Mouse (Mus musculus): ENCODE results near the gene Fbxw7. TPM values are rescaled to one million over a fixed set of nuclear protein-coding genes. Genes with fewer than 3 reads are reported as not detected.

Gene Fbxw7
- polyA plus RNA-seq, 1 experiment, result 10.6 TPM

GRCm38 (mm10) chr3:84985121-84985625 is 170.1 kb downstream of the Fbxw7 start:
- H3K27ac ChIP-seq (ENCODE audit: insufficient read depth, low read depth, low read length), result no peak overlapping the region

GRCm38 (mm10) chr3:84988880-84989279 is 173.8 kb downstream of the Fbxw7 start:
- no peak overlapping the region for H3K4me3 ChIP-seq (ENCODE audit: insufficient read depth, low read length)
- H3K27ac ChIP-seq (ENCODE audit: insufficient read depth, low read depth, low read length), result no peak overlapping the region
- no peak for TF ChIP-seq POLR2A (IDR thresholded peaks at IDR 0.05; ENCODE audit: borderline replicate concordance, low read depth, low read length)
- no peak for TF ChIP-seq CTCF (IDR thresholded peaks at IDR 0.05; ENCODE audit: low read depth, low read length)
- no peaks in the 10 kb centered on the region for H3K4me1 ChIP-seq (ENCODE audit: control insufficient read depth, insufficient read depth, low read length)

More at GRCm38 (mm10) chr3:84985121-84985625, 170.1 kb downstream of the Fbxw7 start:
- Histone ChIP-seq H3K4me3 (ENCODE audit: insufficient read depth, low read length) (no peak overlapping the region), H3K4me1 (ENCODE audit: control insufficient read depth, insufficient read depth, low read length) (no peaks in the 10 kb centered on the region)
- TF ChIP-seq POLR2A (IDR thresholded peaks at IDR 0.05; ENCODE audit: borderline replicate concordance, low read depth, low read length) (no peak), CTCF (IDR thresholded peaks at IDR 0.05; ENCODE audit: low read depth, low read length) (no peak)

- TF ChIP-seq CTCF (IDR thresholded peaks at IDR 0.05; ENCODE audit: low read depth, low read length) (no peak), POLR2A (IDR thresholded peaks at IDR 0.05; ENCODE audit: borderline replicate concordance, low read depth, low read length) (no peak)
- Histone ChIP-seq H3K4me1 (ENCODE audit: control insufficient read depth, insufficient read depth, low read length) (no peaks in the 10 kb centered on the region), H3K27ac (ENCODE audit: insufficient read depth, low read depth, low read length) (no peak overlapping the region), H3K4me3 (ENCODE audit: insufficient read depth, low read length) (no peak overlapping the region)
Measured at GRCm38 (mm10) chr3:85005257-85005656, 190.2 kb downstream of the Fbxw7 start.

- no peak overlapping the region for H3K4me3 ChIP-seq (ENCODE audit: insufficient read depth, low read length)
- no peaks in the 10 kb centered on the region for H3K4me1 ChIP-seq (ENCODE audit: control insufficient read depth, insufficient read depth, low read length)
- TF ChIP-seq POLR2A (IDR thresholded peaks at IDR 0.05; ENCODE audit: borderline replicate concordance, low read depth, low read length) (no peak), CTCF (IDR thresholded peaks at IDR 0.05; ENCODE audit: low read depth, low read length) (no peak)
- H3K27ac ChIP-seq (ENCODE audit: insufficient read depth, low read depth, low read length), result no peak overlapping the region
Measured at GRCm38 (mm10) chr3:85012889-85013288, 197.8 kb downstream of the Fbxw7 start.

- Histone ChIP-seq H3K4me1 (ENCODE audit: control insufficient read depth, insufficient read depth, low read length) (no peaks in the 10 kb centered on the region), H3K27ac (ENCODE audit: insufficient read depth, low read depth, low read length) (no peak overlapping the region), H3K4me3 (ENCODE audit: insufficient read depth, low read length) (no peak overlapping the region)
- TF ChIP-seq POLR2A (IDR thresholded peaks at IDR 0.05; ENCODE audit: borderline replicate concordance, low read depth, low read length) (no peak), CTCF (IDR thresholded peaks at IDR 0.05; ENCODE audit: low read depth, low read length) (no peak)
Measured at GRCm38 (mm10) chr3:85015667-85016066, 200.6 kb downstream of the Fbxw7 start.

GRCm38 (mm10) chr3:85020137-85020536 is 205.1 kb downstream of the Fbxw7 start:
- TF ChIP-seq POLR2A (IDR thresholded peaks at IDR 0.05; ENCODE audit: borderline replicate concordance, low read depth, low read length), result no peak
- no peak for TF ChIP-seq CTCF (IDR thresholded peaks at IDR 0.05; ENCODE audit: low read depth, low read length)
- H3K4me1 ChIP-seq (ENCODE audit: control insufficient read depth, insufficient read depth, low read length), result no peaks in the 10 kb centered on the region
- H3K4me3 ChIP-seq (ENCODE audit: insufficient read depth, low read length), result no peak overlapping the region

GRCm38 (mm10) chr3:85021816-85022215 is 206.7 kb downstream of the Fbxw7 start:
- Histone ChIP-seq H3K4me1 (ENCODE audit: control insufficient read depth, insufficient read depth, low read length) (no peaks in the 10 kb centered on the region), H3K27ac (ENCODE audit: insufficient read depth, low read depth, low read length) (no peak overlapping the region), H3K4me3 (ENCODE audit: insufficient read depth, low read length) (no peak overlapping the region)
- no peak for TF ChIP-seq CTCF (IDR thresholded peaks at IDR 0.05; ENCODE audit: low read depth, low read length)
- no peak for TF ChIP-seq POLR2A (IDR thresholded peaks at IDR 0.05; ENCODE audit: borderline replicate concordance, low read depth, low read length)

More at GRCm38 (mm10) chr3:85020137-85020536, 205.1 kb downstream of the Fbxw7 start:
- H3K27ac ChIP-seq (ENCODE audit: insufficient read depth, low read depth, low read length), result no peak overlapping the region

- Histone ChIP-seq H3K4me1 (ENCODE audit: control insufficient read depth, insufficient read depth, low read length) (no peaks in the 10 kb centered on the region), H3K27ac (ENCODE audit: insufficient read depth, low read depth, low read length) (no peak overlapping the region), H3K4me3 (ENCODE audit: insufficient read depth, low read length) (no peak overlapping the region)
- no peak for TF ChIP-seq CTCF (IDR thresholded peaks at IDR 0.05; ENCODE audit: low read depth, low read length)
- TF ChIP-seq POLR2A (IDR thresholded peaks at IDR 0.05; ENCODE audit: borderline replicate concordance, low read depth, low read length), result no peak
Measured at GRCm38 (mm10) chr3:85022800-85023199, 207.7 kb downstream of the Fbxw7 start.

GRCm38 (mm10) chr3:85024237-85024636 is 209.2 kb downstream of the Fbxw7 start:
- Histone ChIP-seq H3K27ac (ENCODE audit: insufficient read depth, low read depth, low read length) (no peak overlapping the region), H3K4me3 (ENCODE audit: insufficient read depth, low read length) (no peak overlapping the region), H3K4me1 (ENCODE audit: control insufficient read depth, insufficient read depth, low read length) (no peaks in the 10 kb centered on the region)
- TF ChIP-seq CTCF (IDR thresholded peaks at IDR 0.05; ENCODE audit: low read depth, low read length), result no peak
- TF ChIP-seq POLR2A (IDR thresholded peaks at IDR 0.05; ENCODE audit: borderline replicate concordance, low read depth, low read length), result no peak

GRCm38 (mm10) chr3:85024817-85025705 is 210.0 kb downstream of the Fbxw7 start:
- Histone ChIP-seq H3K4me1 (ENCODE audit: control insufficient read depth, insufficient read depth, low read length) (no peaks in the 10 kb centered on the region), H3K4me3 (ENCODE audit: insufficient read depth, low read length) (no peak overlapping the region), H3K27ac (ENCODE audit: insufficient read depth, low read depth, low read length) (no peak overlapping the region)
- no peak for TF ChIP-seq POLR2A (IDR thresholded peaks at IDR 0.05; ENCODE audit: borderline replicate concordance, low read depth, low read length)
- no peak for TF ChIP-seq CTCF (IDR thresholded peaks at IDR 0.05; ENCODE audit: low read depth, low read length)

Other genes with a start within 250 kb of the Fbxw7 start
- gene Arfip1, start 232.6 kb upstream of the Fbxw7 start, polyA plus RNA-seq (2012; ENCODE audit: insufficient read depth, insufficient read length, missing spikeins), result 38.8 and 48.7 TPM in 2 replicates
- not detected in 2 replicates for gene Tigd4, start 221.7 kb upstream of the Fbxw7 start, polyA plus RNA-seq (2012; ENCODE audit: insufficient read depth, insufficient read length, missing spikeins)
- gene Tmem154, start 149.1 kb upstream of the Fbxw7 start, polyA plus RNA-seq (2012; ENCODE audit: insufficient read depth, insufficient read length, missing spikeins), result 5.4 and 5.9 TPM in 2 replicates